Mouse (Mus musculus) Muller cell, postnatal 12 days (primary cell): Measurements from ENCODE around the gene 1700010I14Rik.

ENCODE experiments used
- DNase-seq: peaks from one replicate; pipeline ENCODE4 v3.0.0-alpha.2; 2015; ENCODE audit errors: inconsistent ontology term

Gene 1700010I14Rik

DNA sequence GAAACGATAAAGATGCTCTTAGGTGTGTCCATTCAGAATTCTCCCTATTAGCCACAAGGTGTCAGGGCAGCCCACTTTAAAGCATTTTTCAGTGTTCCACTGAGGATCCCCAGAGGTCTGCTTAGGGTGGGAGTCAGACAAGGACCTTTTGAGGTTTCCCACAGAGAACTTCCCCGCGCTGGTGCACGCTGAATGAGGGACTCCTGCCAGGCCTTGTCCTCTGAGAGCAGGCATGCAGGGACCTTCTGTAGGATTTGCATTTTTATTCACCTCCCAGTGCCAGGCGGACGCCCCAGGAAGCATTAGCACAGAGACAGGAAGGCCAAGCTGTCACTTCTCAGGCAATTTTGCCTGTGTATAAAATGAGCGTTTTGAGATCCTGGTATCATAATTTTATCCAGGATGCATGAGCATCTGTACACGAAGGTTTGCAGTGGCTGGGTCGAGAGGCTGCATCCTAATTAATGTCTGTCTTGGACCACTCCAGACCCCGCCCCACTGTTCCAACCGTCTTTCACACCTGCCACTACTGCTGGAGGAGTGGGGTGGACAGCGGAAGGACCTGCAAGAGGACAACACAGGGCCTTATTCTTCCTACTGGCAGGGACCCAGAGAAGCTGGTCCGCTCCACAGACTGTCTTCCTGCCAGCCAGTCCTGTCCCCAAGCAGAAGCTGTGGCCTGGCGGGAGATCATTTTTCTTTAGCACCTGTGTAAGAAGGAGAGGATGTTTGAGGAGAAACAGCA is 35.2 kb downstream of the 1700010I14Rik start:
- peak; percentile 20 for DNase-seq

DNA sequence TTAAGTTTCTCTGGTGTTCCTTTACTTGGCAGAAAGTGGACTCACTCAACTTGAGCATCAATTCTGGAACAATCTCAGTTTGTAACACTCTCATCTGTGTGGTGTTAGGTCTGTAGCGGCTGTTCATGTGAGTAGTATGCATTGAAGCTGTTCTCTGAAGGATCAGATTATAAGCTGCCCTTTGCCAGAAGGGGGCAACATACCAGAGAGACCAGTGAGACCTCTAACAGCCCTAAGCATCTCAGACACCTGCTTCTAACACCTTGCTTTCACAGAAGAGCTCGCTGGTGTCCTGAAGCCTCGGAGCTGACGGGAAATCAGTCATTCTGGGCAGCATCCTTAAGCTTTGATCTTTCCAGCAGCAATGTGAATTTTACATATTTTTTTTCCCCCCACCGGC is 42.0 kb downstream of the 1700010I14Rik start:
- DNase-seq = no peak

DNA sequence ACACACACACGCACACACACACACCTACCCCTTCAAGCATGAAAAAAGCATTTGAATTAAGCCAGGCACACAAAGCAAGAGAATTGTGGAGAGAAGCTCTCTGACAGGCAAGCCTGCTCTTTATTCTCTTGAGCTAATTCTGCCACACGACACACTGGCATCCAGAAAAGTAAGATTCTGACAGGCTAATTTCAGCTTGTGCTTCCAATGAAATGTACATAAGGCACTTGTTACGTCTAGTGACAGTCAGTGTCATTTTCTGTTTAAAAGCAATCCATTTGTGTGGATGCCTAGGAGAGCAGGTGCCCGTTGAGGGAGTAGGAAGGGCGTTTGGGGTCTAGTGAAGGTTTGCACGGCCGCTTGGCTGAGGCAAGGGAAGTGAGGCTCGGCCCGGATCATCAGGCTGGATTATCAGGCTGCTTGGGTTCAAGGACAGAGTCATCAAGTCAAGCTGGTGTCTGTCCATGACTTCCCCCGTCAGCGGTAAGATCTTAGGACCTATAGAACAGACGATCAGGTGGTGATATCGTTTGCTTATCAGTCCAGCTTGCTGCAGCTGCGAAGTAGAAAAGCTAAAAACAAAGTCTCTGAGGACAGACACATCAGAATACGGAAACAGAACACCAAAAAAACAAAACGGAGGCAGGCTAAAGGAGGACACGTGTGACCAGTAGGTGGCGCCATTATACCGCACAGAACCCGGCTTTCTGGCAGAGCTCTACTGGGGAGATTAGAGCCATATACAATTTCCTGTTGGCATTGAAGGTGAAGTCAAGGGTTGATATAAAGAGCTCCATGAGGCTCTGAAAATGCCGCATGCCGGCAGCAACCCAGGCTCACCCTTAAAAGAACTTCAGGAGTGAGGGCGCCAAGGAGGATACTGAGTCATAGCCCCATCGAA is 43.4 kb downstream of the 1700010I14Rik start:
- peak; percentile 62 for DNase-seq

DNA sequence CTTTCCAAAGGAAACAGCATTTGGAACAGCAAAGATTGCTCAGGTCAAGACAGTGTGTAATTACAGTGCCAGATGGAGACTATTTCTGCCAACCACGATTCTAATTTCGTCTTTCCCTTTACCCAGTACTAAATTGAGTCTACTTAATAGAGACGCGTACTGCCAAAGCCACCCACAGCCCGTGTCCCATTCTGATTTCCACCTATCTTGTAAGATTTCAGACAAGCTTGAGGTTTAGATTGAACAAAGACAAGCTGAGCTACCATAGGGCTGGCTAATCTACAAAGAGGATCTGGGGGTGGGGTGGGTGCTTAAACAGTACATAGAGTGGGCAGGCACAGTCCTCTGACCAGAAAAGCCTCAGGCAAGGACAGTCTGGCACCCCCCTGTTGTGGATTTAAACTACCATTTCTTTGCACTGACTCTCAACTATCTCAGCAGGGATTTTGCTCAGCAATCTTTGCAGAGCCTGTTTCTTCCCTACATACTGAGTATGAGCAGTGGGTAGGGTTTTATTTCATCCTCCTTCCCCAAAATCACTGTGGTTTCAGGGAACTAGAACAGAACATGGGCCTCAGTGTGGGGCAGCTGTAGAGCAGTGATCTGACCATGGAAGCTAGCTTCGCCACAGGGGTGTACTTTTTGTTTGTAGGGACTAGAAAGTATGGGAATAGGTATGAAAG is 44.4 kb downstream of the 1700010I14Rik start:
- DNase-seq = no peak

DNA sequence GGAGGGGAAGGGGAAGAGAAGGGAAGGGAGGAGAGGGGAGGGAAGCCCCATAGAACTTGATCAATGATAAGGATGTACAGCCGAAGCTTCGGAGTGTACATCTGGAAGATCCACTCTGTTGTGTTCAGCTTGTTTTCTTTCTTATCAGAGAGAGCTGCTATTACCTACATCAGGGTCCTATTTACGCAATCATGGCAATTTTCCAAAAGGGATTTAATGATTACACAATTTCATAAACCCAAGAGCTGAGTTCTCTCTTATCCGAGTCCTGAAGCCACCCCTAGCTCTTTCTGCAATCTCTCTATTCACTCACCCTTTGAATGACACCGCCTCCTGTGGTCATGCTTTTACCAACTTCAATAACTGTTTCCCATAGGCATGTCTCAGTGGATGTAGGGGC is 45.4 kb downstream of the 1700010I14Rik start:
- DNase-seq = no peak

DNA sequence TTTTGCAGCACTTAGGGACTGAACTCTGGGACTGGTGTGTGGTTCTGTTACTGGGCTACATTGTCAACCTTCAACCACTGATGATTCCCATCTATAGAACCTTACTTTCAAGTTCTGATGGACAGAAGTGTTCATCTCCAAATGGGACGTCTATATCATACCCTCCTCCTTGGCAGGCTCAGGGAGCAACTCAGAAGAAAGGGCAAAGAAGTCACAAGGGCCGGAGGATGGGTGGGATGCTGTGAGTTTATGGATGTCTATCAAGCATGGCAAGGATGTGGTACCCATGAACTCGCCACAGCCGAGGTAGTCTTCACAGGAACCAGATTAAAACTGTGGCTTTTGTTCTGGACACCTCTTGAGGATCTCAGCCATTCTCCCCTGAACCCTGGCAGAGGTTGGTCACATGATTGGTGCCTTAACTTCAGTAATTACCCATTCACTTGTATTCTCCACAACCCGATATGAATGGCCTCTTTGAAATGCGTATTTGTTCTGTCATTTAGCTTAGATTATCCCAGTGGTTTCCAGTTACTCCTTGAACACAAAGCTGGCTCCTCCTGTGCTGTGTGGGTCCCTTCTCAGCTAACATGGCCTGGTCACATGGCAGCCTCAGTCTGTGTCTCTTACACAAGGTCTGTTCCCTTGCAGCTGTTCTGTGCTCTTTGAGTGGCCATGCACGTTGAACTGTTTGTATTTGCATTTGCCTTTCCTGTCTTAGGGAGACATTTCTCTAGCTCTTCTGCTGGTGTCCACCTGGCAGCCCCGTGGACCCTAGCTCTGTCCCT is 47.6 kb downstream of the 1700010I14Rik start:
- DNase-seq = no peak

DNA sequence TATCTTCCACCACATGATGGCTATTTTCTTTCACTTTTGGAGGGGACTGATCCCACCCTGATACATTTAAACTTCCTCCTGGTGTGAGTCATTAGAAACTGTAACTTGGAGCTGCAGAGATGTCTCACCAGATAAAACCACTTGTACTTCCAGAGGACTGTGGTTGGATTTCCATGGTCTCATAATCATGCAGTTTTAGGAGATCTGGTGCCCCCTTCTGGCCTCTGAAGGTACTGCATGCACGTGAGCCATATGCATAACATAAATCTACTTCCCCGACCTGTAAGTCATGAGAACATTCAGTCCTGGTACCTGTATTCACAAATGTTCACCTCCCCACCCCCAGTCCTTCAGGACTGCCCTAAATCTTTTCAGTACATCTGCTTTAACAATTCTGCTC is 54.6 kb downstream of the 1700010I14Rik start:
- peak; percentile 30 for DNase-seq

DNA sequence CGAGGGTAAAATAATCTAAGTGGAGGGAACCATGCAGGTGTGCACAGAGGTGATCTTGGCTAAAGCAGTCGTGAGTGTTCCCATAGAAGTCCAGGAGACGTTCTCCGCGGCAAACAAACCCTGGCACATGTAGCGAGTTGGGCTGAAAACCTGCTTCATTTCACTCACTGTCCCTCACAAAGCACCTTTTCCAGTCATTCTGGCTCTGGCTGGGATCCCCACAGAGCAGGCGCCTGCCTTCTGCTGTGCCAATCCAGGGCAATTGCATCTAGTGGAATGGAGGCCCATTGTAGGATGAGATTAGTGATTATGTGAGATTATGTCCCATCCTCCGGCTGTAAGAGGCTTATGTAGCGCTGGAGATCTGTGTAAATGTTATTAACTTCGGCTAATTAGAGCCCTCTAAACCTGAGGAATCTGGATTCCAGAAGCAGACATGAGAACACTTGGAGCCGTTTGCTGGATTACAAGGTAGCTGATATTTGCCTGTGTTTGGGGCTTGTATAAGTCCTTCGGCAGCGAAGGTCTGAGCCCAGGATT is 64.4 kb downstream of the 1700010I14Rik start:
- no peak for DNase-seq

DNA sequence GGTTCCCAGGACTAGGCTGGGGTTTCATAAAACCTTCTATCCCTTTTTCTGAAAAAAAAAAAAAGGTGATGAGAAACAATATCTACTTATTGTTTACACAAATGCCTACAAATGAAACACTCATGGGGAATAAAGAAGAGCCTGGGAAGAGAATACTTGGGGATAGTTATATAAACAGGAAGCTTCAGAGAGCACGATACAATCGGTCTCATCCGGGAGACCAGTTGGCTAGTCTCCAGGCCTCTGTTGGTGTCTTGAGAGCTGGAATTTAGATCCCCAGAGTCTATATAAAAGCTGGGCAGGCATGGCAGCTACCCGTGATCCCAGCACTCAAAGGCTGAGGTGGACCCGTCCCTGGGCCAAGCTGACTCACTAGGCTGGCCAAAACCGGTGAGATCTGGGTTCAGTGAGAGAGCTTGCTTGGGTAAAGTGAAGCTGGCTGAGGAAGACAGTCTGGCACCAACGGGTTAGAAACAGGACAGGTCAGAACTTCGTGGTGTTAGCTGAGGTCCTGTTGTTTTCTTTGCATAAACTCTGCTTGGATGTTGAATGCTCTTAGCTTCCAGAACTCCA is 71.3 kb downstream of the 1700010I14Rik start:
- DNase-seq = peak; percentile 15
